Mouse (Mus musculus): ENCODE measurements around the gene Ttl.
A peak's percentile ranks its signal among the peaks of the same experiment; 100 is the strongest.

The Ttl gene

GRCm38 (mm10) chr2:129084959-129085358 lies 19.2 kb downstream of the Ttl start:
- DNase-seq (ENCODE audit: low spot score) = no peak

DNA sequence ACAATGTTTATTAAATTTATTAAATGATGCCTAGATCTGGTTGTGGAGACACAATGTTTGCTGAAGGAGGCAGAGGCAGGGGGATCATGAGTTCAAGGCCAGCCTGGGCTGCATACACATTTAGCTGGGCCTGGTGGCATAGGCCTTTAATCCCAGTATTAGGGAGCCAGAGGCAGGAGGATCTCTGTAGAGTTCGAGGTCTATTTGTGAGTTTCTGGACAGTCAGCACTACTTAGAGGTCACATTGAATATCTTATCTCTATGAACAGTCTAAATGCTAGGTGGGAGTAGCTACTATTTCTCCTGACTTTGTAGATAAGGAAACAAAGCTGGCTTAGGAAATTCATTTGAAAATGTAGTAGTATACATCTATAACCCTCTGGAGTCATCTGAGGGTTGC lies 21.8 kb downstream of the Ttl start:
- no peak for DNase-seq (ENCODE audit: low spot score)

DNA sequence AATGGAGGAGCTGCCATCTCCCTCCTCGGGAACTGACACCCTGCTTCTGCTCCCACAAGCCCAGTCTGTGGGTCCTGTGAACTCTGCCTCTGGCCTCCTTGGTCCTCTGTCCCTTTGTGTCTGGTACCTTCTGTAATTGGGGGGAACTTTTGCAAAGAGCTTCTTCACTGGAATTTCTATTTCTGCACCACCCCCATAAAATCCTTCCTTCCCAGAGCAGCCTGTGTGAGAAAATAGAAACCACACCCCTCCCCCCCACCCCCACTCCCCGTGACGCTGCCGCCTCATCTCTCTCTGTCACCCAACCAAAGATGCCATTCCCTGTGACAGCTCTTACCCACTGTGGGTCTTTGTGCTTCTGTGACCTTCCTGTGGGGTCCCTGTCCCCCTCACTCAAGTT lies 24.6 kb downstream of the Ttl start:
- no peak for DNase-seq (ENCODE audit: low spot score)

- no peak for DNase-seq (ENCODE audit: low spot score)
Measured at GRCm38 (mm10) chr2:129092810-129093209, 27.1 kb downstream of the Ttl start.

DNA sequence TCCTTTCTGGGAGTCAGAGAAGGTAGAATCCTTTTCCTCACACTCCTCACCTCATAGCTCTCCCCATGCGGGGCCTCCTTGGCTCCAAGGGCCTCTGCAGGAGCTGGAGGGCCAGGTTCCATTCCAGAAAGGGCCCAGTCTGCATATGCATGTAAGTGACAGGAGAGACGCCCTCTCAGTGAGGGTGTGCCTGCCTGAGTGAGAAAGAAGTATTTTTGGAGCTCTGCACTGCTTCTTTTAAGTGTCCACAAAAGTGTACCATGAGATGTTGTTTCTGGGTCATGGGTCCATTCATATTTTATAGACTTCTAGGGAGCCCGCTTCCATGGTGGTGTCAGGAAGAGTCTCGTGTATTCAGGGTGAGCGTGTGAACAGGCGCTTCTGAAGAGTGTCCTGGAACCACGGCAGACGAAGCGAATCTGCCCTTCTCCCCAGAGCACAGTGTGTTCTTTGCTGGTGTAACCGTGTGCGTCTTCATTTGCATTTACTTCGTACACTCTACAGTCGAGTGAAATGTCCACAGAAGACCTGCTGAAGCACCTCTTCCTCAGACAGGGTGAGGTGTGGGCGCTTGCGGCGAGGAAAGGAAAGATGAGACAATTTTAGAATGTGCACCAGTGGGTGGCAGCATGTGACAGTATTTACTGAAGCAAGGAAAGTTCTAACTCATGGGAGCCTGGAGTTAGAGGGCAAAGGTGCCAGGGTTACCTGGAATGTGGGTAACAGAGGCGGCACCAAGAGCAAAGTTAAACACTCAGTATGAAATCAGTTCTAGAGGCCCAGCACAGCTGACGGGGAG lies 28.4 kb downstream of the Ttl start:
- no peak for DNase-seq (ENCODE audit: low spot score)

DNA sequence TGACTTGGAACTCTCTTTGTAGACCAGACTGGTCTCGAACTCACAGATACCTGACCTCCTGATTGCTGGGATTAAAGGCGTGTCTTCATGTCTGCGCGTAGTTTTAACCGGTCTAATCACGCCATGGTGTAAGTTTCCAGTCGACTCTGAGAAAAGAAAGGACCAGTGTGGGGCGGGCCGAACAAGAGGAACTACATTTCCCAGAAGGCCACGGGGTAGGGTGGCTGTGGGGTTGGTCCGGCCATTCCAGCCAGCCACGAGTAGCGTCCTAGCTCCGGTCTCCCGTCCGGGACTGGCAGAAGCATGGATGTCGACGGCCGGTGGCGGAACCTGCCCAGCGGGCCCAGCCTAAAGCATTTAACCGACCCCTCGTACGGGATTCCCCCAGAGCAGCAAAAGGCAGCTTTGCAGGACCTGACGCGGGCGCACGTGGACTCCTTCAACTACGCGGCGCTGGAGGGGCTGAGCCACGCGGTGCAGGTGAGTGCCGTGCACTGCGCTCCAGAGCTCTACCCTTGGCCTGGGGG lies 35.1 kb downstream of the Ttl start, which contains the start of gene Polr1b:
Gene Polr1b (plus strand): TSS at position 212 of the 527 bp plus-strand sequence.
- peak; percentile 73 for DNase-seq (ENCODE audit: low spot score)

- DNase-seq (ENCODE audit: low spot score) = no peak
Measured at GRCm38 (mm10) chr2:129112924-129113323, 47.2 kb downstream of the Ttl start.

- DNase-seq (ENCODE audit: low spot score) = no peak
Measured at GRCm38 (mm10) chr2:129115706-129116367, 50.1 kb downstream of the Ttl start.

- no peak for DNase-seq (ENCODE audit: low spot score)
Measured at GRCm38 (mm10) chr2:129116368-129116739, 50.6 kb downstream of the Ttl start.

DNA sequence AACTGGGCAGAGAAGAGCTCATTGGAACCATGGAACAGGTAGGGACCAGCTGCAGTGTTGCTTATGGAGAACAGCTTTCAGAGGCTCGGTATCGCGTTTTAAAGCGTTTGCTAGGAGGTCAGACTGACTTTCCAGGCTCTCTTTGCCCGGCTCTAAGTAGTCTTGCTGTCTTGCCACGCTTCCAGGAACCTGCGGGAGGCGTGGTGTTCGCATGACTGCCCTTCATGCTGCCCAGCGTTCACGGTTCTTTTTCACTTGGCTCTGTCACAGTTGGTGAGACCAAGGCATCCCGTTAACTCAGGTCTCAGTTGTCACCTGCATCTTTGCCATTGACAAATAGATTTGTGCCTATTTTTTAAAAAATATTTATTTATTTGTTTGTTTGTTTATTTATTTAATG lies 52.3 kb downstream of the Ttl start:
- no peak for DNase-seq (ENCODE audit: low spot score)

DNA sequence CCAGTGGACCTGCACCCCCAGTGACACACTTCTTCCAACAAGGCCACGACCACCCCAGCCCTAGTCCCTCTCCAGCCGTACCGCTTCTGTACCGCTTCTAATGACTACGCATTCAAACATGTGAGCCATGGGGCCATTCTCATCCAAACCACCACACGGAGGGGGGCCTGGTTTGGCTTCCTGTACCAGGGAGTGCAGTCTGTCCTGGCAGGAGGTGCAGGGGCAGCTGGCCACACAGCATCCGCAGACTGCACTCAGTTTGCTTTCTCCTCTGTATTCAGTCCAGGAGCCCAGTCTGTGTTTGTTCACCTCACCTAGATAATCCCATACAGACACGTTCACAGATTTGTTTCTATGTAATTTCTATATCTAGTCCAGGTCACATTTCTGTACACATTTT lies 56.2 kb downstream of the Ttl start:
- no peak for DNase-seq (ENCODE audit: low spot score)

DNA sequence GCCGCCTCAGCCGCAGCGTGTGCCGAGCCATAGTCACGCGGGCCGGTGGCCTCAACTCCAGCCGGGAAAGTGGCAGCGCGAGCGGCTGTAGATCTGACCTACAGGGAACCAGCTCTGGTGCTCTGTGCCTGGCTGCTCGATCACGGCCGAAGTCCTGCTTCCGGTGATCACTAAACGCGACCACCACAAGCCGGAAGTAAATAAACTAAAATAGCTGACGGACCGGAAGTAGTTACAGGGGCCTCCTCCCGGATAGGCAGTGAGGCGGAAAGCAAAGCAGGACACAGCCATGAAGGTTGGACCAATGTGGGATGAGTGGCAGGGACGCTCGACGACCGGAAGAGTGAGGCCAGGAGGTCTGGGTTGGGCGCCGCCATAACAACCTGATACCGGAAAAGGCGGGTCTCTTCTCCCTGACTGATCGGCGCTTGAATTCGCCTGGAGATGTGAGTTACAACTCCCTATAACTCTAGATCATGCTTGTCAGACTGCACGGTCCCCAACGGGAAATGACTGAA lies 63.7 kb downstream of the Ttl start, which contains the start of gene Chchd5:
Gene Chchd5 (plus strand): TSS at position 289 of the 518 bp plus-strand sequence.
- DNase-seq (ENCODE audit: low spot score) = peak; percentile 69

DNA sequence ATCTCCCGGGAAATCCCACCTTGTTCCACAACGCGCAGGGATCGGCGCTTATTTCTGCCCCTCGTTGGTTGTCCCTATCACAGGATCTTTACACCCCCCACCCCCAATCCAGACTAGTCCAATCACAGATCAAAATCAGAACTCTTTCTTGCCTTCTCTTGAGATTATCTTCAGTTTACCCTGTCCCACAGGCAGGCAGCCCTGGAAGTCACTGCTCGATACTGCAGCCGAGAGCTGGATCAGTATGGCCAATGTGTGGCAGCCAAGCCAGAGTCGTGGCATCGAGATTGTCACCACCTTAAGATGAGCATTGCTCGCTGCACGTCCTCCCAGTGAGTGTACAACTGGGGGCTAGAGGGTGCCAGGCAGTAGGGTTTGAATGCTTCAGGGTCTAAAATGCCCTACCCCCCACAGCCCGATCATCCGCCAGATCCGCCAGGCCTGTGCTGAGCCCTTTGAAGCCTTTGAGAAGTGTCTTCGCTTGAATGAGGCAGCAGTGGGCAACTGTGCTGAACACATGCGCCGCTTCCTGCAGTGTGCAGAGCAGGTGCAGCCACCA lies 64.3 kb downstream of the Ttl start:
- DNase-seq (ENCODE audit: low spot score) = peak; percentile 13

DNA sequence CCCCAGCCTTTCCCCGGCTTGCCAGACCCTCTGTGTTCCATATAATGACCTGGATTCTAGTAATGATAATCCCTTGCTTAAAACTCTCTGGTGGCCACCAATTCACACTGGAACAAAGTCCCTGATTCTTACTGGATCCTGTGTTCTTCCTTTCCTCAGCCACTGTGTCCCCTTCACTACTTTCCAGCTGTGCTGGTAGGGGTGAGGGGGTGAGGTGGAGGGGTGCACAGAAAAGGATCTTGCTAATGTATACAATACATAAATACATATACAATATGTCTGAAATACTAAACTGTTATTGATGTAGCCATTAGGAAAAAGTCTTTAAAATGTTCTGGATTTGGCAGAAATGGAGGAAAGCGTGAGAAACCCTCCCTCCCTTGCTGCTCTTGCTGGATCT lies 65.0 kb downstream of the Ttl start:
- no peak for DNase-seq (ENCODE audit: low spot score)

DNA sequence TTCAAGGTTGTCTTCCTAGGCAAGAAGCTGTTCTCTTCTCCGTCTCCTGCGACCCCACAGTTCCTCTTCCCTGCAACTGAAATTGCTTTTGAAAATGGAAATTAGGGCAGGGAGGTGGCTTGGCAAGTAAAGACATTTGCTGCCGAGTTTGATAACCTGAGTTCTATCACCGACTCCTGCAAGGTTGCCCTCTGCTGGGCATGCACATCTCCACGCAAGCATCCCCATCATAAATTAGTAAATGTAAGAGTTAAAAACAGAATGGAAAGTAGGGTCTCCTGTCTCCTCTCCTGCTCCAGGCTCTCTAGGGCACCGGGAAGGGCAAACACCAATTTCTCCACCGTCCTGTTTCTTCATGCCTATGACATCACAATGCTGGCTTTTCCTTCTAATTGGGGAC lies 66.5 kb downstream of the Ttl start:
- DNase-seq (ENCODE audit: low spot score) = no peak

- DNase-seq (ENCODE audit: low spot score) = no peak
Measured at GRCm38 (mm10) chr2:129133006-129133805, 67.5 kb downstream of the Ttl start.

- DNase-seq (ENCODE audit: low spot score) = no peak
Measured at GRCm38 (mm10) chr2:129139906-129140305, 74.2 kb downstream of the Ttl start.

Data from ovary, postnatal 10 days (tissue).